Mouse (Mus musculus): ENCODE results near the gene Tesc. TPM values are rescaled to one million over a fixed set of nuclear protein-coding genes. Genes with fewer than 3 reads are reported as not detected.

The Tesc gene
- total and polyA plus RNA-seq, 3 experiments = 0.34 to 0.80 TPM; not detected in 1

DNA sequence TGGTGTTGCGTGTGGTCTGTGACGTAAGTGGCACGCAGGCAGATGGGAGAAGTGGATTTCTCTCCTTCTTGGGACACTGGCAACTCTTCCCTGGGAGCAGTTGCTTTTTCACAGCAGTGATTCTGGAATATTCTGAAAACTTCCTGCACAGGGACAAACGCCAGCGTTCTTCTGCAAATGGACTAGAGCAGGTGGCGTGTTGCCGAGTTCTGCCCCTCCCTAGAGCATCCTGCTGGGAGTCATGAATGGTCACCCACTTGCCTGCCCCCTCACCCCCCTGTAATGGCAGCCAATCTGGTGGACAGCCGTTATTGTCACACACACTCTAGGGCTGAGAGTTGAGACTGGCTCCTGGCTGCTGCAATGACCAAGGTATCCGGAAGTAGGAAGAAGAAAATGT lies 32.1 kb downstream of the Tesc start:
- TF ChIP-seq SMC3 (IDR thresholded peaks at IDR 0.05; ENCODE audit: low read depth, low read length) (no peak), ZKSCAN1 (IDR thresholded peaks at IDR 0.05; ENCODE audit: borderline replicate concordance, low read depth, low read length) (no peak), JUN (IDR thresholded peaks at IDR 0.05; ENCODE audit: insufficient read depth, low read depth, low read length) (no peak)
- H3K9me3 ChIP-seq (replicated peaks; ENCODE audit: low read length) = no peaks in the 10 kb centered on the region
- peaks cover 4 to 36% of the 10 kb centered on the region in 2 experiments for H3K36me3 ChIP-seq (replicated peaks in 1 of 2; ENCODE audit: control insufficient read depth in 1 of 2, insufficient read depth in 1 of 2, low read length in 1 of 2)
- H3K9ac ChIP-seq (ENCODE audit: insufficient read depth, low read depth) = no peak overlapping the region
- H3K4me1 ChIP-seq (ENCODE audit: control insufficient read depth in 1 of 2, insufficient read depth in 2 of 2) = no peaks in the 10 kb centered on the region; a peak in 1 of 4 replicates
- H3K4me2 ChIP-seq (ENCODE audit: insufficient read depth, low read depth, poor library complexity, severe bottlenecking) = no peak overlapping the region
- no peak overlapping the region for H3K4me3 ChIP-seq (replicated peaks in 1 of 3; ENCODE audit: low read depth in 2 of 3, low read length in 2 of 3, poor library complexity in 1 of 3)
- H3K27ac ChIP-seq (ENCODE audit: insufficient read depth, low read depth) = no peak overlapping the region
- H3K79me2 ChIP-seq (replicated peaks; ENCODE audit: control insufficient read depth, extremely low read depth, insufficient read depth, poor library complexity, severe bottlenecking) = no peaks in the 10 kb centered on the region
- no peak for DNase-seq (ENCODE audit: extremely low read depth)
- dilution Hi-C loops (cut with MboI; ENCODE audit: extremely low pct_ligation_motif_present, extremely low pct_unique_long_range_greater_than_20kb, low sequenced_read_pairs) = no loop called here
- H3K27me3 ChIP-seq (replicated peaks) = no peaks in the 10 kb centered on the region
- in situ Hi-C loops (cut with MboI; ENCODE audit: low pct_ligation_motif_present, low pct_unique_long_range_greater_than_20kb, low sequenced_read_pairs) = no loop called here

DNA sequence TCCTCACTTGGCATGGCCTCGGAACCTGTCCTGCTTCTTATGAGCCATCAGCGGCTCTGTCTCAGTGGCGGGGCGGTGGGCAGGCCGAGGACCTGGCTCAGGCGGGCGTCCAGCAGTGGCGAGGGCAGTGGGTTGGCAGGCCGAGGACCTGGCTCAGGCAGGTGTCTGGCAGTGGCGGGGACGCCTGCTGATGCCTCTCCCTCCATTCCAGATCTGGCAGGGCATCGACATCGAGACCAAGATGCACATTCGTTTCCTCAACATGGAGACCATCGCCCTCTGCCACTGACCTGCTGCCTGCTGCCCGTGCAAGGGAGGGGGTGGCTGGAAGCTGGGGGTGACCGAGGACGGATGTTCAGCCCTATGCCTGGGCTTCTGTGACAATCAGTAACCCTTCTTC lies 33.8 kb downstream of the Tesc start:
- H3K9ac ChIP-seq (ENCODE audit: insufficient read depth, low read depth) = no peak overlapping the region
- no peak overlapping the region; the same call in 1 of the 2 replicates for H3K27ac ChIP-seq (ENCODE audit: insufficient read depth, low read depth)
- no peak overlapping the region for H3K4me2 ChIP-seq (ENCODE audit: insufficient read depth, low read depth, poor library complexity, severe bottlenecking)
- no peaks in the 10 kb centered on the region for H3K79me2 ChIP-seq (replicated peaks; ENCODE audit: control insufficient read depth, extremely low read depth, insufficient read depth, poor library complexity, severe bottlenecking)
- in situ Hi-C loops (cut with MboI; ENCODE audit: low pct_ligation_motif_present, low pct_unique_long_range_greater_than_20kb, low sequenced_read_pairs) (no loop called here), dilution Hi-C loops (cut with MboI; ENCODE audit: extremely low pct_ligation_motif_present, extremely low pct_unique_long_range_greater_than_20kb, low sequenced_read_pairs) (no loop called here)
- H3K36me3 ChIP-seq (replicated peaks in 1 of 2; ENCODE audit: control insufficient read depth in 1 of 2, insufficient read depth in 1 of 2, low read length in 1 of 2) = peaks cover 22 to 54% of the 10 kb centered on the region in 2 experiments
- DNase-seq (ENCODE audit: extremely low read depth) = no peak
- H3K4me1 ChIP-seq (ENCODE audit: control insufficient read depth in 1 of 2, insufficient read depth in 2 of 2) = no peaks in the 10 kb centered on the region; a peak in 1 of 4 replicates
- no peaks in the 10 kb centered on the region for H3K9me3 ChIP-seq (replicated peaks; ENCODE audit: low read length)
- no peaks in the 10 kb centered on the region for H3K27me3 ChIP-seq (replicated peaks)
- H3K4me3 ChIP-seq (replicated peaks in 1 of 3; ENCODE audit: low read depth in 2 of 3, low read length in 2 of 3, poor library complexity in 1 of 3) = no peak overlapping the region
- TF ChIP-seq MEF2A (IDR thresholded peaks at IDR 0.05; ENCODE audit: borderline replicate concordance, low read depth, low read length) = no peak
- TF ChIP-seq CHD1 (IDR thresholded peaks at IDR 0.05; ENCODE audit: low read depth, low read length) = no peak

DNA sequence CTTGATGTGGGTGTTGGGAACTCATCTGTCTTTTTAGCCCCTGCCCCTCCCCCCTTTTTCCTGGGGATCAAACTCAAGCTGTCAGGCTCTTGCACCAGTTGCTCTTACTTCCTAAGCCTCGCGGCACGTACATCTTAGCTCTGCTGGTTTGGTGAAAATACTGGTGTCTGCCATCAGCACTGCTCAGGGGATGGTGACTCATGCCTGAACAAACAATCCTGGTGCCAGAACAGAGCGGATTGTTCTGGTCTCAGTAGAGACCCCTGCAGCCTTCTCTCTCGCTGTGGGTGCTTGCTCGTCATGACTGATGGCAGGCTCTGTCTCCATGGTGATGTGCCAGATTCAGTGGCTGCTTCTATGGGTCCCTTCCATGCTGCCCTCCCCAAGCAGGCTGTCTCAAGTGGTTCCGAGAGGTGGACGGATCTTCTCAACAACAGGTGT lies 35.7 kb downstream of the Tesc start:
- no peak overlapping the region for H3K4me2 ChIP-seq (ENCODE audit: insufficient read depth, low read depth, poor library complexity, severe bottlenecking)
- no peak overlapping the region for H3K9ac ChIP-seq (ENCODE audit: insufficient read depth, low read depth)
- H3K27me3 ChIP-seq (replicated peaks) = no peaks in the 10 kb centered on the region
- no peaks in the 10 kb centered on the region for H3K9me3 ChIP-seq (replicated peaks; ENCODE audit: low read length)
- dilution Hi-C loops (cut with MboI; ENCODE audit: extremely low pct_ligation_motif_present, extremely low pct_unique_long_range_greater_than_20kb, low sequenced_read_pairs) = no loop called here
- H3K27ac ChIP-seq (ENCODE audit: insufficient read depth, low read depth) = no peak overlapping the region
- TF ChIP-seq SMC3 (IDR thresholded peaks at IDR 0.05; ENCODE audit: low read depth, low read length) = no peak
- TF ChIP-seq ETS1 (conservative IDR thresholded peaks at IDR 0.05; ENCODE audit: low read depth, low read length) = no peak
- no peak for TF ChIP-seq KAT2A (IDR thresholded peaks at IDR 0.05; ENCODE audit: insufficient replicate concordance, low read length)
- H3K4me1 ChIP-seq (ENCODE audit: control insufficient read depth in 1 of 2, insufficient read depth in 2 of 2) = no peaks in the 10 kb centered on the region; a peak in 1 of 4 replicates
- DNase-seq (ENCODE audit: extremely low read depth) = no peak
- in situ Hi-C loops (cut with MboI; ENCODE audit: low pct_ligation_motif_present, low pct_unique_long_range_greater_than_20kb, low sequenced_read_pairs) = no loop called here
- no peaks in the 10 kb centered on the region for H3K79me2 ChIP-seq (replicated peaks; ENCODE audit: control insufficient read depth, extremely low read depth, insufficient read depth, poor library complexity, severe bottlenecking)
- no peak overlapping the region for H3K4me3 ChIP-seq (replicated peaks in 1 of 3; ENCODE audit: low read depth in 2 of 3, low read length in 2 of 3, poor library complexity in 1 of 3)
- peaks cover 35 to 72% of the 10 kb centered on the region in 2 experiments for H3K36me3 ChIP-seq (replicated peaks in 1 of 2; ENCODE audit: control insufficient read depth in 1 of 2, insufficient read depth in 1 of 2, low read length in 1 of 2)

Data from CH12.LX (cell line).